14 mouse cellular contexts compared by ENCODE assay signal in genomic region chr16:5008076-5008475, GRCm38 (mm10). TPM values are rescaled to one million over a fixed set of nuclear protein-coding genes. Genes with fewer than 3 reads are reported as not detected.
A peak's percentile ranks its signal among the peaks of the same experiment; 100 is the strongest.
DNase-seq lines count a peak whose midpoint lies in the region; ATAC-seq and TF ChIP-seq lines count a peak whose summit lies in the region.
"Had no signal": no experiment of that assay in that cellular context is flagged by ENCODE, and none has a peak within 500 bp of the region (broad histone marks: within the 10 kb centered on the region; RNA-seq: fewer than 3 reads in every experiment).

No protein-coding gene starts in this region.

- no peaks in the 10 kb centered on the region for H3K36me3 ChIP-seq in lung, embryonic 15.5 days
- H3K36me3 ChIP-seq in stomach, postnatal 0 days (ENCODE audit: control insufficient read depth, insufficient read depth, low read length) = no peaks in the 10 kb centered on the region
- H3K36me3 ChIP-seq in forebrain, embryonic 14.5 days (ENCODE audit: control insufficient read depth, insufficient read depth, low read length) = peaks cover 7% of the 10 kb centered on the region; the same call in 1 of the 2 replicates

- H3K9ac ChIP-seq in lung, embryonic 15.5 days = no peak overlapping the region
- H3K9ac ChIP-seq in stomach, postnatal 0 days (ENCODE audit: low read length) = no peak overlapping the region
- H3K9ac ChIP-seq in forebrain, embryonic 14.5 days (ENCODE audit: low read length) = no peak overlapping the region
- H3K9ac ChIP-seq: midbrain, embryonic 12.5 days had no signal

- H3K4me2 ChIP-seq in lung, embryonic 15.5 days = peak overlapping the region; percentile 50
- peak overlapping the region; percentile 44 for H3K4me2 ChIP-seq in stomach, postnatal 0 days (replicated peaks; ENCODE audit: low read depth)
- H3K4me2 ChIP-seq in forebrain, embryonic 14.5 days (ENCODE audit: low read length) = no peak overlapping the region
- H3K4me2 ChIP-seq: midbrain, embryonic 12.5 days had no signal

- H3K9me3 ChIP-seq in lung, embryonic 15.5 days = no peaks in the 10 kb centered on the region
- no peaks in the 10 kb centered on the region for H3K9me3 ChIP-seq in stomach, postnatal 0 days (ENCODE audit: control insufficient read depth, low read length)
- no peaks in the 10 kb centered on the region for H3K9me3 ChIP-seq in forebrain, embryonic 14.5 days (replicated peaks; ENCODE audit: control insufficient read depth, low read length)
- H3K9me3 ChIP-seq: embryonic facial prominence, embryonic 13.5 days; G1E; midbrain, embryonic 12.5 days had no signal

- peak; percentile 26 for DNase-seq in cerebellum, adult 11-12 months
- DNase-seq in cerebellum, postnatal 4 days (ENCODE audit: low spot score in 2 of 2) = no peak
- no peak for DNase-seq in lung, adult 18-20 months
- peak; percentile 71 to 74 for DNase-seq in kidney, postnatal 25 days
- no peak for DNase-seq in stomach, postnatal 0 days (ENCODE audit: low spot score)
- DNase-seq in forebrain, embryonic 14.5 days (ENCODE audit: low spot score) = no peak
- DNase-seq in spleen, postnatal 14 days (ENCODE audit: low spot score in 2 of 2) = no peak
- DNase-seq: heart, postnatal 36 days; thymus, adult 2 months had no signal

- TF ChIP-seq CTCF in stomach, postnatal 0 days (IDR thresholded peaks at IDR 0.05; ENCODE audit: low read depth) = no peak

- 77% methylated on average over 12 of the region's 12 CpGs for WGBS in lung, embryonic 15.5 days
- WGBS in stomach, postnatal 0 days = 71% methylated on average over 12 of the region's 12 CpGs
- WGBS in forebrain, embryonic 14.5 days = 85% methylated on average over 12 of the region's 12 CpGs

- H3K27ac ChIP-seq in lung, embryonic 15.5 days = no peak overlapping the region
- H3K27ac ChIP-seq in stomach, postnatal 0 days (replicated peaks) = no peak overlapping the region
- H3K27ac ChIP-seq in forebrain, embryonic 14.5 days (ENCODE audit: low read depth, low read length) = no peak overlapping the region
- H3K27ac ChIP-seq: embryonic facial prominence, embryonic 13.5 days; midbrain, embryonic 12.5 days had no signal

- H3K4me1 ChIP-seq in lung, embryonic 15.5 days = peaks cover 9% of the 10 kb centered on the region
- no peaks in the 10 kb centered on the region for H3K4me1 ChIP-seq in stomach, postnatal 0 days (replicated peaks; ENCODE audit: control insufficient read depth, insufficient read depth)
- H3K4me1 ChIP-seq in forebrain, embryonic 14.5 days (ENCODE audit: control insufficient read depth, insufficient read depth, low read length) = peaks cover 6% of the 10 kb centered on the region

- no peaks in the 10 kb centered on the region for H3K27me3 ChIP-seq in lung, embryonic 15.5 days
- no peaks in the 10 kb centered on the region for H3K27me3 ChIP-seq in stomach, postnatal 0 days (ENCODE audit: control insufficient read depth, insufficient read depth, low read length)
- no peaks in the 10 kb centered on the region for H3K27me3 ChIP-seq in forebrain, embryonic 14.5 days (replicated peaks; ENCODE audit: control insufficient read depth, insufficient read depth, low read length)
- H3K27me3 ChIP-seq: embryonic facial prominence, embryonic 13.5 days; midbrain, embryonic 12.5 days had no signal

- ATAC-seq in lung, embryonic 15.5 days (ENCODE audit: borderline replicate concordance, extremely low read depth, low FRiP score, low TSS enrichment) = no peak
- no peak for ATAC-seq in stomach, postnatal 0 days (ENCODE audit: low FRiP score, low TSS enrichment)
- ATAC-seq in forebrain, embryonic 14.5 days = no peak

- H3K4me3 ChIP-seq in lung, embryonic 15.5 days = peak overlapping the region; percentile 24
- H3K4me3 ChIP-seq in stomach, postnatal 0 days (ENCODE audit: low read depth, low read length) = peak overlapping the region; percentile 27; the same call in 1 of the 2 replicates
- H3K4me3 ChIP-seq in forebrain, embryonic 14.5 days (ENCODE audit: low read depth, low read length) = no peak overlapping the region
- H3K4me3 ChIP-seq: embryonic facial prominence, embryonic 13.5 days; midbrain, embryonic 12.5 days had no signal

- TF ChIP-seq EP300 in stomach, postnatal 0 days (optimal IDR thresholded peaks at IDR 0.05) = no peak

RNA-seq across cellular contexts. Expression of gene Smim22, which starts 1.0 kb away (rescaled TPM):
- 30.2 and 33.8 TPM in 2 replicates for polyA plus RNA-seq in lung, embryonic 15.5 days (2015; fragmentation: Nextera tagmentation; extraction: Ambion mirVana)
- polyA plus RNA-seq in stomach, postnatal 0 days (2015; fragmentation: Nextera tagmentation; extraction: Ambion mirVana) = 112 and 114 TPM in 2 replicates
- 0.75 and 1.1 TPM in 2 replicates for polyA plus RNA-seq in forebrain, embryonic 14.5 days (2014; fragmentation: Nextera tagmentation; extraction: Ambion mirVana)
- polyA plus RNA-seq: G1E; midbrain, embryonic 12.5 days had no signal

RNA-seq across cellular contexts. Expression of gene Rogdi, which starts 5.3 kb away (rescaled TPM):
- 53.5 and 60.3 TPM in 2 replicates for polyA plus RNA-seq in lung, embryonic 15.5 days (2015; fragmentation: Nextera tagmentation; extraction: Ambion mirVana)
- 36.6 and 44.7 TPM in 2 replicates for polyA plus RNA-seq in stomach, postnatal 0 days (2015; fragmentation: Nextera tagmentation; extraction: Ambion mirVana)
- 101 and 103 TPM in 2 replicates for polyA plus RNA-seq in forebrain, embryonic 14.5 days (2014; fragmentation: Nextera tagmentation; extraction: Ambion mirVana)

RNA-seq across cellular contexts. Expression of gene Sept12, which starts 10.4 kb away (rescaled TPM):
- polyA plus RNA-seq in lung, embryonic 15.5 days (2015; fragmentation: Nextera tagmentation; extraction: Ambion mirVana) = 0.31 TPM in 1 of 2 replicates, not detected in the other
- polyA plus RNA-seq in stomach, postnatal 0 days (2015; fragmentation: Nextera tagmentation; extraction: Ambion mirVana) = not detected in 2 replicates
- not detected in 2 replicates for polyA plus RNA-seq in forebrain, embryonic 14.5 days (2014; fragmentation: Nextera tagmentation; extraction: Ambion mirVana)
- polyA plus RNA-seq: embryonic facial prominence, embryonic 13.5 days; liver, embryonic 16.5 days; midbrain, embryonic 12.5 days had no signal

RNA-seq across cellular contexts. Expression of gene Glyr1, which starts 41.6 kb away (rescaled TPM):
- polyA plus RNA-seq in lung, embryonic 15.5 days (2015; fragmentation: Nextera tagmentation; extraction: Ambion mirVana) = 149 and 153 TPM in 2 replicates
- polyA plus RNA-seq in stomach, postnatal 0 days (2015; fragmentation: Nextera tagmentation; extraction: Ambion mirVana) = 64.8 and 65.2 TPM in 2 replicates
- 120 and 123 TPM in 2 replicates for polyA plus RNA-seq in forebrain, embryonic 14.5 days (2014; fragmentation: Nextera tagmentation; extraction: Ambion mirVana)

RNA-seq across cellular contexts. Expression of gene Ubn1, which starts 41.8 kb away (rescaled TPM):
- polyA plus RNA-seq in lung, embryonic 15.5 days (2015; fragmentation: Nextera tagmentation; extraction: Ambion mirVana) = 19.8 and 21.4 TPM in 2 replicates
- polyA plus RNA-seq in stomach, postnatal 0 days (2015; fragmentation: Nextera tagmentation; extraction: Ambion mirVana) = 9.1 and 9.3 TPM in 2 replicates
- 14.3 and 16.2 TPM in 2 replicates for polyA plus RNA-seq in forebrain, embryonic 14.5 days (2014; fragmentation: Nextera tagmentation; extraction: Ambion mirVana)

Comparison
In these comparisons a context has a peak if more than half of its experiments do, and no peak if none do; other contexts are left out.
1. DNase-seq: peak in cerebellum, adult 11-12 months (single experiment) and kidney, postnatal 25 days (2 of 2); none in cerebellum, postnatal 4 days (0 of 2), lung, adult 18-20 months (0 of 2), stomach, postnatal 0 days (single experiment), forebrain, embryonic 14.5 days (single experiment) and spleen, postnatal 14 days (0 of 2).
2. RNA of gene Smim22, which starts 1.0 kb away (polyA plus RNA-seq): 112 to 114 TPM in stomach, postnatal 0 days and 30.2 to 33.8 TPM in lung, embryonic 15.5 days; 0.75 to 1.1 TPM in forebrain, embryonic 14.5 days; every median in the first group is over 10 times any median in the second.